Mouse (Mus musculus): ENCODE data around the gene Pde7b. TPM values are rescaled to one million over a fixed set of nuclear protein-coding genes. Genes with fewer than 3 reads are reported as not detected.
"Not testable (repeated sequence)": the region's sequence is repeated elsewhere in the genome, so short reads cannot be mapped to it uniquely, and the experiment has no call there.

The Pde7b gene
- polyA plus RNA-seq, 1 experiment from 2014 or later = 3.7 TPM

DNA sequence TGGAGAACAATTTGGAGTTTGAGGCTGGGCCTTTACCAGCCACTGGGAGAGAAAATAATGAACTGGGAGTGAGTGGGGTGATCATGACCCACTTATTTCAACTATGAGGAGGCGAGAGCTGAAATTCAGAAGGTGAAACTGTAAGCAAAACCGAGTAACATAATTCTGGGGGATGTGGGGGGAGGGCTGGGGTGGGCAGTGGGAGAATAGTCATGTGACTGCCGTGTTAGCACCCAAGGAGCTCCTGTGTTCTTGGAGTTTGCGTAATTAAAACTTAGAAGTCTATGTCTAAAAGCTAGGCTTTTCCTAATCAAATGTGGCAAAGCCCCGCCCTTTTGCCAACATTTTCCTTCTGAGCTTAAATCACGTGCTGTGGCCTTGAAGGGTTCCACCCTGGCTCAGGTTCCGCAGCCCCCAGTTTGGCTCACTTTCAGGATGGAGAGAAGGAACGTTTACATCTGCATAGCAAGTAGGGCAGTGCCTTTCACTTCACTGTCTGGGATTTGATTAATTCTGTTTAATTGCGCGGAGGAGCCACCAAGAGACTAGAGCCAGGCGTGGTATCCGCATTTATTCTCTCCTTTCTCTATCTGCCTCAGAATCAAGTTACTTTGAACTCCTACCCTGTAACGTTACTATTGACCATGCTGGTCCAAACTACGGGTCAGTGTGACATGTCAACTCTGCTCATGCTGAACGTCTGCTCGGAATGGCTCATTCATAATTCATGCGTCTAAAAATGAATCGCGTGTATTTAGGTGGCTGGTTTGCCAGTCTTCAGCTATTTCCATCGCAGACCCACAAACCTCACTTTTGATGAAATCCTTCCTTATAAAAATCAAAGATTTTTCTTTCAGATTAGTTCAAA, 196.1 kb downstream of the Pde7b start:
- Histone ChIP-seq H3K9me3 (no peaks in the 10 kb centered on the region), H3K27ac (replicated peaks) (peak overlapping the region; percentile 59)
- peak; percentile 89 for ATAC-seq (replicated peaks)

GRCm38 (mm10) chr10:20527737-20528136, 197.1 kb downstream of the Pde7b start:
- 93% methylated on average over 4 of the region's 4 CpGs for WGBS
- Histone ChIP-seq H3K36me3 (no peaks in the 10 kb centered on the region), H3K9ac (replicated peaks) (no peak overlapping the region), H3K27me3 (no peaks in the 10 kb centered on the region), H3K4me2 (replicated peaks) (no peak overlapping the region), H3K27ac (replicated peaks) (no peak overlapping the region), H3K9me3 (no peaks in the 10 kb centered on the region), H3K4me3 (no peak overlapping the region), H3K4me1 (peaks cover 16% of the 10 kb centered on the region)
- no peak for ATAC-seq (replicated peaks)

More for the DNA sequence above, 196.1 kb downstream of the Pde7b start:
- Histone ChIP-seq H3K4me2 (replicated peaks) (peak overlapping the region; percentile 34), H3K4me1 (peaks cover 16% of the 10 kb centered on the region), H3K9ac (replicated peaks) (no peak overlapping the region), H3K36me3 (no peaks in the 10 kb centered on the region), H3K4me3 (peak overlapping the region; percentile 27), H3K27me3 (no peaks in the 10 kb centered on the region)
- 39% methylated on average over 20 of the region's 20 CpGs for WGBS

GRCm38 (mm10) chr10:20518529-20518889, 206.4 kb downstream of the Pde7b start:
- Histone ChIP-seq H3K4me1 (no peaks in the 10 kb centered on the region), H3K9ac (replicated peaks) (no peak overlapping the region), H3K4me3 (no peak overlapping the region), H3K27ac (replicated peaks) (no peak overlapping the region), H3K36me3 (no peaks in the 10 kb centered on the region), H3K27me3 (no peaks in the 10 kb centered on the region), H3K4me2 (replicated peaks) (no peak overlapping the region), H3K9me3 (no peaks in the 10 kb centered on the region)
- WGBS = 93% methylated on average over 9 of the region's 9 CpGs
- no peak for ATAC-seq (replicated peaks)

GRCm38 (mm10) chr10:20517756-20518528, 206.9 kb downstream of the Pde7b start:
- H3K4me3 ChIP-seq; H3K27me3 ChIP-seq; H3K4me2 ChIP-seq (replicated peaks); H3K9ac ChIP-seq (replicated peaks); H3K9me3 ChIP-seq; H3K27ac ChIP-seq (replicated peaks); ATAC-seq (replicated peaks); H3K36me3 ChIP-seq; H3K4me1 ChIP-seq: not testable (repeated sequence)
- WGBS = 80% methylated on average over 9 of the region's 9 CpGs

- no peaks in the 10 kb centered on the region for H3K4me1 ChIP-seq
- H3K4me3 ChIP-seq = no peak overlapping the region
- no peaks in the 10 kb centered on the region for H3K9me3 ChIP-seq
- WGBS = 83% methylated on average over 4 of the region's 4 CpGs
- ATAC-seq (replicated peaks) = no peak
- no peaks in the 10 kb centered on the region for H3K36me3 ChIP-seq
- no peak overlapping the region for H3K27ac ChIP-seq (replicated peaks)
- H3K9ac ChIP-seq (replicated peaks) = no peak overlapping the region
- H3K4me2 ChIP-seq (replicated peaks) = no peak overlapping the region
- no peaks in the 10 kb centered on the region for H3K27me3 ChIP-seq
Measured at GRCm38 (mm10) chr10:20513891-20514290, 211.0 kb downstream of the Pde7b start.

DNA sequence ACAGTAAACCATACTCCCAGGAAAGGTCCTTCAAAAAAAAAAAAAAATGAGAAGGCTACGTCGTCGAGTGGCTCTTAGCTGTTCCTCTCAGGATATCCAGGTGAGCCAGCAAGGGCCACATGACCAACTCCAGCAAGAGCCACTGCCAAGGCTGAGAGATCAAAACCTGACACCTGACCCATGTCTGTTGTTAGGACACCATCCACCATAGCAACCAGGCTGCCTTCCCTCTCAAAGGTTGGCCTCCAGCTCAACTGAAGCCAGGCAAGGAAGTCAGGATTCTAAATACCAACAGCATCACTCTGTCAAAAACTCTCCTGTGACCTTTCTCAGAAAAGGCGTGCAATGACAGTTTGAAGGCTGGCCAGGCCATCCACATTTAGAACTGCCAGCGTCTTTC, 211.4 kb downstream of the Pde7b start:
- no peak overlapping the region for H3K4me3 ChIP-seq
- H3K36me3 ChIP-seq = no peaks in the 10 kb centered on the region
- no peaks in the 10 kb centered on the region for H3K27me3 ChIP-seq
- WGBS = 96% methylated on average over 5 of the region's 5 CpGs
- H3K9me3 ChIP-seq = no peaks in the 10 kb centered on the region
- no peak overlapping the region for H3K4me2 ChIP-seq (replicated peaks)
- H3K9ac ChIP-seq (replicated peaks) = no peak overlapping the region
- ATAC-seq (replicated peaks) = no peak
- H3K4me1 ChIP-seq = no peaks in the 10 kb centered on the region
- H3K27ac ChIP-seq (replicated peaks) = no peak overlapping the region

GRCm38 (mm10) chr10:20509819-20510218, 215.1 kb downstream of the Pde7b start:
- WGBS = 84% methylated on average over 4 of the region's 4 CpGs
- Histone ChIP-seq H3K27ac (replicated peaks) (no peak overlapping the region), H3K36me3 (no peaks in the 10 kb centered on the region), H3K4me2 (replicated peaks) (no peak overlapping the region), H3K4me3 (no peak overlapping the region), H3K27me3 (no peaks in the 10 kb centered on the region), H3K9me3 (no peaks in the 10 kb centered on the region), H3K9ac (replicated peaks) (no peak overlapping the region), H3K4me1 (no peaks in the 10 kb centered on the region)
- ATAC-seq (replicated peaks) = no peak

GRCm38 (mm10) chr10:20508497-20508896, 216.4 kb downstream of the Pde7b start:
- H3K27ac ChIP-seq (replicated peaks) = no peak overlapping the region
- no peaks in the 10 kb centered on the region for H3K4me1 ChIP-seq
- H3K9me3 ChIP-seq = no peaks in the 10 kb centered on the region
- 87% methylated on average over 3 of the region's 3 CpGs for WGBS
- H3K4me3 ChIP-seq = no peak overlapping the region
- ATAC-seq (replicated peaks) = no peak
- no peak overlapping the region for H3K9ac ChIP-seq (replicated peaks)
- H3K36me3 ChIP-seq = no peaks in the 10 kb centered on the region
- H3K27me3 ChIP-seq = no peaks in the 10 kb centered on the region
- H3K4me2 ChIP-seq (replicated peaks) = no peak overlapping the region

- H3K36me3 ChIP-seq = no peaks in the 10 kb centered on the region
- no peaks in the 10 kb centered on the region for H3K9me3 ChIP-seq
- no peaks in the 10 kb centered on the region for H3K27me3 ChIP-seq
- no peak overlapping the region for H3K4me2 ChIP-seq (replicated peaks)
- H3K4me1 ChIP-seq = no peaks in the 10 kb centered on the region
- no peak overlapping the region for H3K9ac ChIP-seq (replicated peaks)
- no peak for ATAC-seq (replicated peaks)
- 75% methylated on average over 9 of the region's 9 CpGs for WGBS
- H3K4me3 ChIP-seq = no peak overlapping the region
- H3K27ac ChIP-seq (replicated peaks) = no peak overlapping the region
Measured at GRCm38 (mm10) chr10:20507732-20508412, 217.0 kb downstream of the Pde7b start.

DNA sequence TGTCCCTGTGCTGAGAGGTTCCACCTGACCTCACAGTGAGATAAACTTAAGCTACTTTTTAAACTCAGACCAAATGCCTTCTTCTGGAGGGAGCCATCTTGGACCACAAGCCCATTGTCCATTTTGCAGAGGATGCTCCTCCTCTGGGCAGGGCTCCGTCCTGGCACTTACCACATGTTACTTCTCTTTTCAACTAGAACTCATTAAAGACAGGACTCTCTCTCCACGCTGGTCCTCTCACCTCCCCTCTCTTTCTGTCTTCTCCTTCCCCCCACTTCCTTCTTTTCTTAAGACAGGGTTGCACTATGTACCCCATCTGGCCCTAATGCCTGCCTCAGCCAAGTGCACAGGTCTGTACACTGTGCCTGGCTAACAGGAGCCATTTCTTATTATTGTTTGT, 217.8 kb downstream of the Pde7b start:
- WGBS = 81% methylated on average over 2 of the region's 2 CpGs
- H3K27ac ChIP-seq (replicated peaks) = no peak overlapping the region
- ATAC-seq (replicated peaks) = no peak

DNA sequence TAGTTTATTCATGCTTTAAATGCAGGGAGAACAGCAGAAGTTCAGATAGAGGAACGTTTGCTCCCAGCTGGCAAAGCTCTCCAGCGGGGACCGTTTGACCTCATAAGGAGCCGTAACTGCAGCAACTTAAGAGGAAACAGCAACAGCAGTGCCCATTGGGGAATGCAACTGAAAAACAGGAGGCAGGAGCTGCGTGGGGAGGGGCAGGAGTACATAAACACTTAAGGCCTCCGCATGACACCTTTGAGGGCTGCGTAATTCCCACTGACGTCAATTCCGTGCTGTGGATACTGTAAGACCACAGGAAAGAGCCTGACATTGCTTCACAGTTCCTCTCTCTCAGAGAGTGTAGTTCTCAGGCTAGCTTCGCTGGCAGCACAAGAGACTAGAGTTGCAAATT, 219.4 kb downstream of the Pde7b start:
- 87% methylated on average over 10 of the region's 10 CpGs for WGBS
- no peak for ATAC-seq (replicated peaks)
- no peaks in the 10 kb centered on the region for H3K36me3 ChIP-seq
- H3K9me3 ChIP-seq = no peaks in the 10 kb centered on the region
- no peak overlapping the region for H3K4me2 ChIP-seq (replicated peaks)
- no peak overlapping the region for H3K4me3 ChIP-seq
- H3K27ac ChIP-seq (replicated peaks) = no peak overlapping the region
- no peaks in the 10 kb centered on the region for H3K27me3 ChIP-seq
- H3K9ac ChIP-seq (replicated peaks) = no peak overlapping the region
- no peaks in the 10 kb centered on the region for H3K4me1 ChIP-seq

More for the DNA sequence above, 217.8 kb downstream of the Pde7b start:
- H3K9me3 ChIP-seq = no peaks in the 10 kb centered on the region
- no peaks in the 10 kb centered on the region for H3K36me3 ChIP-seq
- no peaks in the 10 kb centered on the region for H3K27me3 ChIP-seq
- H3K4me1 ChIP-seq = no peaks in the 10 kb centered on the region
- no peak overlapping the region for H3K4me2 ChIP-seq (replicated peaks)
- H3K9ac ChIP-seq (replicated peaks) = no peak overlapping the region
- H3K4me3 ChIP-seq = no peak overlapping the region

GRCm38 (mm10) chr10:20504800-20505199, 220.1 kb downstream of the Pde7b start:
- Histone ChIP-seq H3K27ac (replicated peaks) (no peak overlapping the region), H3K4me2 (replicated peaks) (no peak overlapping the region), H3K4me1 (no peaks in the 10 kb centered on the region), H3K4me3 (no peak overlapping the region), H3K9ac (replicated peaks) (no peak overlapping the region), H3K27me3 (no peaks in the 10 kb centered on the region), H3K36me3 (no peaks in the 10 kb centered on the region), H3K9me3 (no peaks in the 10 kb centered on the region)
- ATAC-seq (replicated peaks) = no peak
- WGBS = 86% methylated on average over 3 of the region's 3 CpGs
